Mouse (Mus musculus): ENCODE data around the gene Smtnl2. TPM values are rescaled to one million over a fixed set of nuclear protein-coding genes. Genes with fewer than 3 reads are reported as not detected.
"Not testable (repeated sequence)": the region's sequence is repeated elsewhere in the genome, so short reads cannot be mapped to it uniquely, and the experiment has no call there.

Gene Smtnl2
- not detected for polyA plus RNA-seq (2017; shearing (Covaris generic))

DNA sequence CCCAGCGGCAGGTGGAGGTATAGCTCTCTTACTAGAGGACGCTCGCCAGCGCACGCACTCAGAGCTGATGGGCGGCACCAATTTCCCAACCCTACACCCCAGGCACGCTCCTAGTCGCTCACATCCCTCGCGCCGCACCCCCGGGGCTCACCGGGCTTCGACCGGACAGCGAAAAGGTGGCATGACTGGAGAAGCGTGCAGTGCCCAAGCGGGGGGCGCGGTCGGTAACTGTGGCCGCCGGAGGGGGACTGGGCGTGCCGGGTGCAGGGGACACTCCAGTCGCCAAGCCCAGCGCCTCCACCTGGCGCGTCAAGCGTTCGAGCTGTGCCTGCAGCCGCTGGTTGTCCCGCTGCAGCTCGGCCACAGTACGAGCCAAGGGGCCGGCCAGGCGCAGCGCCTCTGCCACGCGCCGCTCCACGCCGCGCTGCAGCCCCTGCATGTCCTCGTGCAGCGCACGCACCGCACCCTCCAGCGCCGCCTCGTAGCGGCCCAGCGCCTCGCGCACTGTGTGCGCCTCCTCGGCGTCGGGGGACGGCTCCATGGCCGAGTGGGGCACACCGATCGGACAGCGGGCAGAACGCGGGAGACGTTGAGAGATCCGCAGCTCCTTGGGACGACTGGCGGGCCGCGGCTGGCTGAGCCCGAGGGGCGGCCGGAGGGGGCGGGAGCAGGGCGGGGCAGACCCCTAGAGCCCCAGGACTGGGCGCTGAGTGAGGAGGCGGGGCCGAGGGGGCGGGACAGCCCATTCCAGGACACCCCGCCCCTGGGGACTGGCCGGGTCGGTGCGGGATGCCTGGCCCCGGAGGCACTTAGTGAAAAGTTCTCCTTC lies at the start of gene Smtnl2:
Smtnl2 (minus strand) TSS at position 621 of the 829 bp plus-strand sequence.
- no peak for ATAC-seq

DNA sequence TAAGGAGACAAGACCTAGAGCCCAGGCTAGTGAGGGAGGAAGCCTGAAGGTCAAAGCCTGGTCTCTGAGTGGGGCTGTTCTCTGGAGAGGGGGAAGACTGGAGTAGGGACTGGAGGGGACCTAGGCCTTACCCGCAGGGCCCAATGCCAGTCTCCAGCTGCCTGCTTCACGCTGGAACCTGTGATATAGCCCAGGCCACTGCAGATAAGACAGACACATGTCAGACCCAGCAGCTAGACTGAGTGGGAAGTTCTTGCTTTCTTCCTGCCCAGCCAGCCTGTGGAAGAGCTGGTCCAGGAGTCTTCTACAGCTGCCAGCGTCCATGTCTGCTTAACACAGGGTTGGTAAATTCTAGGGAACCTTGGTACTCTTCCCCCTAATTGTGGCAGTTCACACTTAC lies 47.0 kb upstream of the Smtnl2 start:
- no peak for ATAC-seq

GRCm38 (mm10) chr11:72457995-72458496 lies 46.5 kb upstream of the Smtnl2 start:
- ATAC-seq: no peak

DNA sequence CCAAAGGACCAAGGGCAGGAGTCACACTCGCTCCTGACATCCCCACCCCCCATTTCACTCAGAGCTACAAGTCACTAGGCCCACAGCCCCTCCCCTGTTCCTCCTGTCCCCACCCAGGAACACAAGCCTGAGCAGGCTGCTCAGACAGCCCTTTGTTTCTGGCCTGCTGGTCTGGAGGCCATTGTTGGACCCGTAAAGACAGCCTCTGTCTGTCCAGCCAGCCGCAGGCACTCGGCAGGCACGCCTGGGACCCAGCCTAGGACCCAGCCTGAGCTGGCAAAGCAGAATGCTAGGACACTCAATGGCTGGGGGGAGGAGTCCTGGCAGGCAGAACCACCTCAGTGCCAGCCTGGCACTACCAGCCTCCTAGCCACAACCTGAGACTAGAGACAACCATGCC lies 44.2 kb upstream of the Smtnl2 start:
- no peak for ATAC-seq

- ATAC-seq: no peak
Measured at GRCm38 (mm10) chr11:72453105-72453953, 41.8 kb upstream of the Smtnl2 start.

DNA sequence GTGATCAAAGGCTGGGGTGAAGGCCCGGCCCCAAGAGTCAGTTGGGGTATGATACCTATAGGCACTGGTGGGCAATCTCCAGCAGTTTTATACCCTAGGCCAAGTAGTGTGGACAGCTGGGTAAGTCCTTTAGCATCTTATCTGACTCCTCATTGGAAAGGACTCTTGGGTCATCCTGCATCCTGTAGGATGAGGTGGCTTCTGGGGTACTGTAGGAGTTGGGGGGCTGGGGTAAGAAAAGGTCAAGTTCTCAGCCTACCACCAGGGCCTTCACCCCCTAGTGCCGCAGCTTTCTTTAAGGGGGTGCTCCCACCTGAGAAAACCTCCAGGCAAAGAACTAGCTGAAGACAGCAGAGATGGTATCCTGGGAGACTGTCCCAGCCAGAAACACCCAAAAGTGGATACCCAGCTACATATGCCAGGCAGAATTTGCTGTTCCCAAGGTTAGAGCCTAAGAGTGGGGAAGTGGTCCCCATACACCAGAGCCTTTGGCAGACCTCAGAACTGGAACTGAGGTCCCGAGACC lies 40.7 kb upstream of the Smtnl2 start:
- ATAC-seq: no peak

- no peak for ATAC-seq
Measured at GRCm38 (mm10) chr11:72447475-72447874, 36.0 kb upstream of the Smtnl2 start.

DNA sequence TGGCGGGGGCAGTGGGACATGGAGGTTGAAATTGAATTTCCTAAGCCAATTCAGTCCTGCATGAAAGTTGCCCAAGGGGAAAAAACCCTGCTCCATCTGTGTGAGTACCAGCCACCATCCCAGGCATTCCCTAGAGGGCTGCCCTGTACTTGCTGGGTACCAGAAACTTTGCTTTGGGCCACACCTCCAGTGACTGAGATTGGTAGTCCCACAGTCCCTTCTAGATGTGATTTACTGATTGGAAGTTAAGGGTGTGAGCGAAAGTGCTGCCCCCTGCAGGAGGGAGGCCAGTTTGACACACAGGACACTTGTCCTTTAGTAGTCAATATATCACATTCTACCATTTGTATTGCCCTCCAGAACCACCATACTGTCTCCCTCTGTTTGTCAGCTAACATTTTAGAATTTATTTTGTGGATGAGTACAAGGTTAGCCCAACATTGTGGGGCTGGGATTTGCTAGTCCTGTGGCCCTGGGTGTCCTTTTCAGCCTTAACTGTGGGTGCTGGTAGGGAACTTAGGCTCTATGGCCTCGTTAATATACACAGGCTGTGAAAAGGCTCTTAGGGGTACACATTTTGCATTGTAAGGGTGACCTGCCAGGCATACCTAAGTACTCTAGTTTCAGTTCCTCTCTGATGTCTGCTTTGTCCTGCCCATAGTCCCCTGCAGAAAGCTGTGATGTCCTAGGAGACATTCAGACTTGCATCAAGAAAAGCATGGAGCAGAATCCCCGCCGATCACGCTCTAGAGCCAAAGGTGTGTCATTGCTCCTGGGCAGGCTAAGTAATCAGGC lies 35.0 kb upstream of the Smtnl2 start:
- peak; percentile 60 for ATAC-seq

DNA sequence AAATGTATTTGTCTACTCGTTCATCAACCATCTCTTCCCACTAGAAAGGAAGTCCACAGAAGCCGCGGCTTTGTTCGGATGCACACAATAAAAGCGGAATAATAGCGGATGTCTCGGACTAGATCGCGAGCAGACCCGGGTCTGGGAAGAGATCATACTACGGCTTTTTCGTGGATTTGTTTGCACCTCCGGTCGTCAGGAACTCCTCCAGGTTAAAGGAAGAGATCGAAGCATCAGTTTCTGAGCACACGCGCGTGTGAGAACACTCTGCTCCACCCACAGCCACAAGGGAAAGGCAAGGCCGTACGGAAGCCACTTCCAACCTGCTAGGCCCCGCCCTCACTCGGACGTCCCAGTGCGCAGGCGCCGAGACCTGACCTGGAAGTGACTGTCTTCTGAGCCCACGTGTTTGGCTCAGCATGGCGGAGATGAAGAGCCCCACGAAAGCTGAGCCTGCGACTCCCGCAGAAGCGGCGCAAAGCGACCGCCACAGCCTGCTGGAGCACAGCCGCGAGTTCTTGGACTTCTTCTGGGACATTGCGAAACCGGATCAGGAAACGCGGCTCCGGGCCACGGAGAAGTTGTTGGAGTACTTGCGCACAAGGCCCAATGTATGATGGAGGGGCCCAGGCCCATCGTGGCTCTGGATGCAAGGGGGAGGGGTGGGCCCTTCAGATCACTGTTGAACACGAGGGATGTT lies 29.6 kb upstream of the Smtnl2 start, which contains the start of gene Mybbp1a:
Mybbp1a (plus strand) TSS at position 391 of the 700 bp plus-strand sequence.
- peak; percentile 97 for ATAC-seq

DNA sequence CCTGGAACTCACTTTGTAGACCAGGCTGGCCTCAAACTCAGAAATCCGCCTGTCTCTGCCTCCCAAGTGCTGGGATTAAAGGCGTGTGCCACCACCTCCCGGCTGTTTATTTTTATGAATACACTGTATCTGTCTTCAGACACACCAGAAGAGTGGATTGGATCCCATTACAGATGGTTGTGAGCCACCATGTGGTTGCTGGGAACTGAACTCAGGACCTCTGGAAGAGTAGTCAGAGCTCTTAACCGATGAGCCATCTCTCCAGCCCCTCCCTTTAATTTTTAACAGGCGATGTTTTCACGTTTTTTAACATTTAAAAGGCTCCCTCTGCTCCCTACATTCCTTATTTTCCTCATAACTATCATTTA lies 29.1 kb upstream of the Smtnl2 start:
- ATAC-seq: not testable (repeated sequence)

DNA sequence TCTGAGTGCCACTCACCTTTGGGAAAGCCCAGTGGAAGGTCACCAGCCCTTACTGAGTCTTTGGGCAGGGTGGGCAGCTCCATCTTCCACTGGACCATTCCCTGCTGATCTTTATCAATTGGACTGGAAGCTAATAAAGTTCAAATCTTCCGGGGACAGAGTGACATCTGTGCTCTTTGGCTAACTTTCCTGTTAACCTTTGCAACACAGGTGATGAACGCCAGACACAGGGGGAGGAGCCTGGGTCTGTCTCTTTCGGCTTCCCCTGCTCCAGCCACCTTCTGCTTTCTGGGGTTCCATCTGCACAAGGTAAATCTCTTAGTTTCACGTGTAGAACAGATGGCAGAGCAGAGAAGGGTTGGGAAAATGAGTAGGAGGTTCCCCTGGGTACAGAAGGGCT lies 26.9 kb upstream of the Smtnl2 start:
- no peak for ATAC-seq

DNA sequence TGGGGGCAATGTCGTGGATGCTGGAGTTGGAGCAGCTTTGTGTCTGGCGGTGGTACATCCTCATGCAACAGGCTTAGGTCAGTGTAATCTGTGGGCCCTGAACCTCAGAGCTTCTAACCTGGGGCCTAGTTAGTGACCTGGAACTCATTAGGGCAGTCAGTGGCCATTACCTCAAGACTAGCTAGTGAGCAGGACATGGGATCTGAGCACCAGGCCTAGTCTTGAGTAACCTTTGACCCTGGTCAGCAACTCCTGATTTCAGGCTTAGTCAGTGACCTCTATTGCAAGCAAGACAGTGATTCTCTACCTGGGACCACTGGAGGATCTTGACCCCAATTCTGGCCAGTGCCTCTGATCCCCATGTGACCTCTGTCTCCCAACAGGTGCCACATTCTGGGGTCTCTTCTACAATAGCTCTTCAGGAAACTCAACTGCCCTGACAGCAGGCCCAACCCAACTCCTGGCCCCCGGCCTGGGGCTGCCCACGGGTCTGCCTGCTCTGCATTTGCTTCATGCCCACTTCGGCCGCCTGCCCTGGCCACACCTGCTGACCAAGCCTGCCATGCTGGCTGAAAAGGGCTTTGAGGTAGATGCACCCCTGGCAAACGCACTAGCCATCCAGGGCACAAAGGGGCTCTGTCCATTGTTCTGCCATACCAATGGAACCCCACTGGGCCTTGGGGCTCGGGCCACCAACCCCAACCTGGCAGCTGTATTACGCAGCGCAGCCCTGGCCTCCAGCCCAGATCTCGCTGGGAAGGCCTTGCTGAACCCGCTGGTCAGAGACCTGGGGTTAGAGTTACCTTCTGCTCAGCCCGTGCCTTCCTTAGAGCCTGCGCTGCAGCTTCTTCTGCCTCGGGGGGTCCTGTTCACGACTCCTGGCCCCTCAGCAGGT lies 25.5 kb upstream of the Smtnl2 start:
- no peak for ATAC-seq

DNA sequence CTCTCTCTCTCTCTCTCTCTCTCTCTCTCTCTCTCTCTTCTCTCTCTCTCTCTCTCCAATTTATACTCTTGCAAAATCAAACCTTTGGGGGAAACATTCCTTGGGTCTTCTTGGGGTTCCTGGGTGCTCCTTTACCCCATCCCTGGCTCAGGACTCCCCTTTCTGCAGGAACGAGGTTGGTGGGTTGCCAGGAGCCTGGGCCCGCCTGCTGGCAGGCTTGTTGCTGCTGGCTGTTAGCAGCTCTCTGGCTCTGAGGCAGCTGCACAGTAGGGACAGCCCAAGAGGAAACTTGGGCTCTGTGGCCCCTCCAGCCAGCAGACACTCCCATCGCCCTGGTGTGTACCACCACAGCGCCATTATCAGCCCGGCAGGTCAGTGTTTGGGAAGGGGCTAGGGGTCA lies 24.8 kb upstream of the Smtnl2 start:
- no peak for ATAC-seq

DNA sequence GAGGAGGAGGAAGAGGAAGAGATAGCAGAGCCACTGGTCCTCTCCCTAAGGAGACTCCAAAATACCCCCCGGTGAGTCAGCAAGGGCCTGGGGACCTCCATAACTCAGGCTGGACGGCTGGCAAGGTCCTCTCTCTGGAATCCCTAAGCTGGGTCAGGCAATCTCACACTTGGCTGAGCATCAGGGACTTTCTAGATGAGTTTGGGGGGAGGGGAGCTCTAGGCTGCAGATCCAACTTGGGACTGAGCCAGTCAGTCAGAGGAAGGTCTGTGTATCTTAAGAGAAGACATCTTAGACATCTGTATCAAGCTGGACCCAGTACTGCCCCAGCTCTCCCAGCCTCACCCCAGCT lies 24.2 kb upstream of the Smtnl2 start:
- ATAC-seq: no peak

DNA sequence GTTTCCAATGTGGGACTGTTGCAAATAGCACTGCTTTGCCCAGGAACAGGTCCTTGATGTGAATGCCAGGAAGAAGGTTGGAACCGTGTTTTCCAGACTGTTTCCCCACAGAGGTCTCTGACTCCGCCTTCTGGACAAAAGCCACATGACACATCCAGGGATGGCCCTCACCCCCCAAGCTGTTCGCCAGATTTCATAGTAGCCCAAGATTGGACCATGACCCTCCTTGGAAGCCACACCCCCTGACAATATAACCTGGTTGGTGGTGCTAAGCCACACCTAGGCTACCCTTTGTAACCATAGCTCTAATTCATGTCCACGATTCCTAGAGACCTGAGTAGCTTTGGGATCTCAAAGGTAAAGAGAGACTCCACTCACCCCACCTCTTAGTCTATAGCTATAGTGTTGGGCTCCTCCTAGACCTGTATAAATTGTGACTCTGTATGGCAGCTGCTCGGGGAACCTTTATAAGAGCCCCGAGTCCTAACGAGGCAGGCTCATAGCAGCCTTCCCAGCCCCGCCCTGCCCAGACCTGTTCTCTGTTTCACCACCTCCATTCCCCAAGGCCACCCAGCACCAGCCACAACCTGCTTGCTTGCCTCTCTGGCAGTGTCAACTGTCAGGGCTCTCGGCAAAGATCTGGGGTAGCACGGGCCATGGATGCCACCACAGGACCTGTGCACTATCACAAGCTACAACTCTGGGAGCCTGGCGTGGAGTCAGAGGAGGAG lies 23.6 kb upstream of the Smtnl2 start, which contains the start of gene Ggt6:
Ggt6 (plus strand) TSS at position 564 of the 731 bp plus-strand sequence.
- no peak for ATAC-seq

GRCm38 (mm10) chr11:72430311-72431068 lies 19.0 kb upstream of the Smtnl2 start:
- not testable (repeated sequence) for ATAC-seq

DNA sequence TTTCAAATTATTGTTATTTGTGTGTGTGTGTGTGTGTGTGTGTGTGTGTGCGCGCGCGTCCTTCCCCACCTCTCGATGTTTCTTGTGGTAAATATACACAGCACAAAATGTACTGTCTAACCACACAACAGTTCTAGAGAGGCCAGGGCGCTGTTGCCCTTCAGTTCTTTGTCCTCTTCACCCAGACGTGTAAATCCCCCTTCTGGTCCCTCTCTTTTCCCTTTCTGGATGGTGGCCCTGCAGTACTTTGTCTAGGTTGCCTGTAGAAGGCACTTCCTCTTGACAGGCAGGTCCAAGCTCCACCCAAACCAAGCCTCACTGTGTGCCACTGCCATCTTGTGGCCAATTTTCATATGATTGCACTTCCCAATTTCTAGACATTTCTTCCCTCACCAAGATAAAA lies 17.8 kb upstream of the Smtnl2 start:
- ATAC-seq: peak; percentile 90

DNA sequence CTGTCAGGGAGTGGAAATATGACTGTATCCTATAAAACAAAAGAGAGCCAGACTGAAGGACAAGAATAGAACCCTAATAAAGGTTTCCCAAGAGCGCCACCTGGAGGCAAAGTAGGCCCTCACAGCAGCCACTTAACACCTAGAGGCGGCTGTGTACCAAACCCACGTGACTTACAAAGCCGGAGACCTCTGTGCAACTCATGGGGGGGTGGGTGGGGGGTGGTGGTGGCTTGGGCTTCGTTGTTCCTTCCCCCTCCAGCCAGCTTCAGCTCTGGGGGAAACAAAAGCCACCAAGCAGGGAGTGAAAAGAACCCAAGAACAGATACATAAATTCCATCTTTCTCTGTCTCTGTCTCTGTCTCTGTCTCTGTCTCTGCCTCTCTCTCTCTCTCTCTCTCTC lies 17.2 kb upstream of the Smtnl2 start:
- peak; percentile 40 for ATAC-seq

GRCm38 (mm10) chr11:72426884-72427283 lies 15.4 kb upstream of the Smtnl2 start:
- no peak for ATAC-seq
